Mouse (Mus musculus): ENCODE data around the gene Lcmt2.
"Not testable (repeated sequence)": the region's sequence is repeated elsewhere in the genome, so short reads cannot be mapped to it uniquely, and the experiment has no call there.

The Lcmt2 gene

GRCm38 (mm10) chr2:121140018-121140882, at the start of gene Lcmt2, which contains the start of gene Adal:
Gene Lcmt2, minus strand, starts transcription at chr2:121140653.
Gene Adal, plus strand, starts transcription at chr2:121140428.
- peak; percentile 93 for DNase-seq

GRCm38 (mm10) chr2:121188530-121188929, 48.1 kb upstream of the Lcmt2 start:
- no peak for DNase-seq

GRCm38 (mm10) chr2:121184142-121184541, 43.7 kb upstream of the Lcmt2 start:
- no peak for DNase-seq

GRCm38 (mm10) chr2:121183431-121183830, 43.0 kb upstream of the Lcmt2 start:
- peak; percentile 3 for DNase-seq

GRCm38 (mm10) chr2:121178828-121179479, 38.5 kb upstream of the Lcmt2 start:
- no peak for DNase-seq

GRCm38 (mm10) chr2:121170980-121171742, 30.7 kb upstream of the Lcmt2 start, which contains the start of gene Zscan29:
Gene Zscan29, minus strand, starts transcription at chr2:121171125.
- DNase-seq, result peak; percentile 89

GRCm38 (mm10) chr2:121170481-121170971, 30.1 kb upstream of the Lcmt2 start, which contains the start of gene Tubgcp4:
Gene Tubgcp4, plus strand, starts transcription at chr2:121170654.
- DNase-seq, result peak; percentile 58

GRCm38 (mm10) chr2:121169902-121170301, 29.4 kb upstream of the Lcmt2 start:
- DNase-seq, result peak; percentile 56

GRCm38 (mm10) chr2:121169173-121169572, 28.7 kb upstream of the Lcmt2 start:
- no peak for DNase-seq

GRCm38 (mm10) chr2:121153100-121153499, 12.6 kb upstream of the Lcmt2 start:
- no peak for DNase-seq

GRCm38 (mm10) chr2:121149679-121150078, 9.2 kb upstream of the Lcmt2 start:
- DNase-seq, result no peak

- no peak for DNase-seq
These were observed 2.0 kb upstream of the Lcmt2 start for GRCm38 (mm10) chr2:121142415-121142814.

- no peak for DNase-seq
These were observed 973 bp upstream of the Lcmt2 start for GRCm38 (mm10) chr2:121141216-121142035.

- DNase-seq, result peak; percentile 69
These were observed 1.0 kb downstream of the Lcmt2 start for GRCm38 (mm10) chr2:121139266-121140017.

GRCm38 (mm10) chr2:121137371-121137770, 3.1 kb downstream of the Lcmt2 start:
- DNase-seq, result peak; percentile 19

GRCm38 (mm10) chr2:121132822-121133221, 7.6 kb downstream of the Lcmt2 start:
- DNase-seq, result no peak

GRCm38 (mm10) chr2:121128865-121129620, 11.4 kb downstream of the Lcmt2 start:
- no peak for DNase-seq

- DNase-seq, result no peak
These were observed 12.9 kb downstream of the Lcmt2 start for GRCm38 (mm10) chr2:121127536-121127935.

GRCm38 (mm10) chr2:121126302-121126701, 14.2 kb downstream of the Lcmt2 start:
- DNase-seq, result not testable (repeated sequence)

- peak; percentile 57 for DNase-seq
These were observed 21.2 kb downstream of the Lcmt2 start for GRCm38 (mm10) chr2:121119260-121119659.
